Mouse (Mus musculus): ENCODE results near the gene Yipf1. TPM values are rescaled to one million over a fixed set of nuclear protein-coding genes. Genes with fewer than 3 reads are reported as not detected.

Yipf1 gene
- 52.2 and 53.2 TPM in 2 replicates for polyA plus RNA-seq (2015; fragmentation: Nextera tagmentation; extraction: Ambion mirVana)

DNA sequence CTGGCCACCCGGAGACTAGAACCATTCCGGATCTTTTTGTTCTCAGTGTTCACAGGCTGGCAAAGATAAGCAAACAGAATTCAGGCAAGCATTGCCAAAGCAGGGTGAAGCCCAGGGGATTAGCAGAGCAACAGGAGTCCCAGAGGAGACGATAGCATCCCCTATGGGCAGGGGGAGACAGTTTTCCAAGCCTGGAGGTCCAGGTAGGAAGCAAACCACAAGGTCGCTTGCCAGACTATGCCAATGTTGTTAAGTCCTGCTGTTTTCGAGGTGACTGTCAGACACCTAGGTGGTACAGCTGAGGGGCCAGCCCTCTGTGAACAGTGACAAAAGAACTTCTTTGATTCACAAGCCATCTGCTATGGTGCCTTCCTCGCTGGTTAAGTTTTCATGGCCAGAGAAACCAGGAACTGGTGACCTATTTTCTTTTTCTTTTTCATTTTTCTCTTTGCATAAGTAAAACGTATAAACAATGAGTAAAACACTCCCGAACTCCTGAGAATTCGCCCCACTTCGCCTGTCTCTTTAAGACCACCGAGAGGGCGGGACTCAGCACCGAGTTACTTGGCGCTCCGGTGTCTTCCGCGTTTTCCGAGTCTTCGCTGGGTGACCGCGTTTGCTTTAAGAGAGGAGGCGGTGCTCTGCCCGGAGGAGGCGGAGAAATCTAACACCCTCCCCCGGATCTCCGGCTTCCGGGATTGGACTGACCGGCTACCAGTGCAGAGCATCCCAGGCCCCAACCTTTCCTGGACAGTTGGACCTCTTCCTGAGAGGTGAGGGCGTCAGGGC is at the start of gene Yipf1:
Gene Yipf1, plus strand, starts transcription at position 674 of the 789 bp plus-strand sequence.
- peak; percentile 94 for ATAC-seq
- peak within 1 kb of the TSS; percentile 79 for H3K9ac ChIP-seq (ENCODE audit: low read depth, low read length)

DNA sequence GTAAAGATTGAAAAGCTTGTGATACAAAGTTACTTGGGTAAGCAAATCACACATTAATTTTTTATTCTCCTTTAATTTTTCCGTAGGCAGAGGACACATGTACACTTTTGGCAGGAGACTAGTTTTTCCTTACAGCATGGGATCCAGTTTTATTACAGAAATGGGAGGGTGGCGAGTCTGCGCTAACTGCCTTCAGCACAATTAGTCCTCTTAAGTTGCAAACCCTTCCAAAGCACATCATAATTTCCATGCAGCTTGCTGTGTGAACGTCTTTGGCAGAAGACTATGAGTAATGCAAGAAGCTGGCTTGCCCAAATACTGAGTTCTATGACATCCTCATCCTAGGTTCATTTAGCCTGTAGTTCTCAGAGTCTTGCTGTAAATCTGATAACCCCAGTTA is 40.5 kb upstream of the Yipf1 start:
- no peaks in the 10 kb centered on the region for H3K27me3 ChIP-seq (ENCODE audit: control insufficient read depth, insufficient read depth, low read depth, low read length)
- no peak overlapping the region for H3K27ac ChIP-seq (ENCODE audit: low read length)
- no peaks in the 10 kb centered on the region; the same call in 1 of the 2 replicates for H3K36me3 ChIP-seq (ENCODE audit: control insufficient read depth, insufficient read depth, low read length)
- H3K4me3 ChIP-seq (ENCODE audit: low read depth, low read length), result no peak overlapping the region
- WGBS, result 86% methylated on average over 4 of the region's 4 CpGs
- no peak overlapping the region for H3K4me2 ChIP-seq (ENCODE audit: low read length)
- ATAC-seq, result no peak
- H3K9me3 ChIP-seq (replicated peaks; ENCODE audit: control insufficient read depth, low read length, poor library complexity, severe bottlenecking), result no peaks in the 10 kb centered on the region
- no peak overlapping the region for H3K9ac ChIP-seq (ENCODE audit: low read depth, low read length)
- 0 out of 2 replicates have a peak, but pooled peaks cover 6% of the 10 kb centered on the region for H3K4me1 ChIP-seq (ENCODE audit: control insufficient read depth, insufficient read depth, low read length)

More for the DNA sequence above, at the start of gene Yipf1:
- no peaks in the 10 kb centered on the region for H3K27me3 ChIP-seq (ENCODE audit: control insufficient read depth, insufficient read depth, low read depth, low read length)
- H3K36me3 ChIP-seq (ENCODE audit: control insufficient read depth, insufficient read depth, low read length), result no peaks in the 10 kb centered on the region
- peak within 1 kb of the TSS; percentile 45; the same call in 1 of the 2 replicates for H3K27ac ChIP-seq (ENCODE audit: low read length)
- WGBS, result under 1% methylated on average over 29 of the region's 29 CpGs
- peak within 1 kb of the TSS; percentile 64 for H3K4me3 ChIP-seq (ENCODE audit: low read depth, low read length)
- H3K9me3 ChIP-seq (replicated peaks; ENCODE audit: control insufficient read depth, low read length, poor library complexity, severe bottlenecking), result no peaks in the 10 kb centered on the region
- H3K4me1 ChIP-seq (ENCODE audit: control insufficient read depth, insufficient read depth, low read length), result peaks cover 10% of the 10 kb centered on the region
- peak within 1 kb of the TSS; percentile 80 for H3K4me2 ChIP-seq (ENCODE audit: low read length)

DNA sequence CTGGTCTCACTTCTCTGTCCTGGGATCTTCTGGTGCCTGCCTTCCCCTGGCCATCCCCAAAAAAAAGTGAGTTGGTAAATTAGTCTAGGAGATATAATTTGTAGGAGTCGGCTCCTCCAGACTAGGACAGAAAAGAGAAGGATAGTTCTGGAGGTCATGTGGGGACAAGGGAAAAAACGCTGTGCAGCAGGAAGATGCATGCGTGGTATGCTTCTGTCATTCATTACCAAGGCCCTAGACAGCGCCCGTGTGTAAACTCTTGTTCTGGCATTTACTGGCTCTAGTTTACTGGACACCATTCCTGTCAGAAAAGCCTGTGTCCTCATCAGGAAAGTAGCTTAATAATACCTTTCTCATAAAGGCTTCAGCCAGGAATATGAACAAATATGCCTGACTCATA is 39.7 kb upstream of the Yipf1 start:
- no peak overlapping the region for H3K4me2 ChIP-seq (ENCODE audit: low read length)
- ATAC-seq, result no peak
- no peak overlapping the region for H3K4me3 ChIP-seq (ENCODE audit: low read depth, low read length)
- 0 out of 2 replicates have a peak, but pooled peaks cover 7% of the 10 kb centered on the region for H3K4me1 ChIP-seq (ENCODE audit: control insufficient read depth, insufficient read depth, low read length)
- 89% methylated on average over 5 of the region's 5 CpGs for WGBS
- H3K27ac ChIP-seq (ENCODE audit: low read length), result no peak overlapping the region
- H3K9ac ChIP-seq (ENCODE audit: low read depth, low read length), result no peak overlapping the region
- H3K27me3 ChIP-seq (ENCODE audit: control insufficient read depth, insufficient read depth, low read depth, low read length), result no peaks in the 10 kb centered on the region
- no peaks in the 10 kb centered on the region for H3K9me3 ChIP-seq (replicated peaks; ENCODE audit: control insufficient read depth, low read length, poor library complexity, severe bottlenecking)
- H3K36me3 ChIP-seq (ENCODE audit: control insufficient read depth, insufficient read depth, low read length), result no peaks in the 10 kb centered on the region; the same call in 1 of the 2 replicates

DNA sequence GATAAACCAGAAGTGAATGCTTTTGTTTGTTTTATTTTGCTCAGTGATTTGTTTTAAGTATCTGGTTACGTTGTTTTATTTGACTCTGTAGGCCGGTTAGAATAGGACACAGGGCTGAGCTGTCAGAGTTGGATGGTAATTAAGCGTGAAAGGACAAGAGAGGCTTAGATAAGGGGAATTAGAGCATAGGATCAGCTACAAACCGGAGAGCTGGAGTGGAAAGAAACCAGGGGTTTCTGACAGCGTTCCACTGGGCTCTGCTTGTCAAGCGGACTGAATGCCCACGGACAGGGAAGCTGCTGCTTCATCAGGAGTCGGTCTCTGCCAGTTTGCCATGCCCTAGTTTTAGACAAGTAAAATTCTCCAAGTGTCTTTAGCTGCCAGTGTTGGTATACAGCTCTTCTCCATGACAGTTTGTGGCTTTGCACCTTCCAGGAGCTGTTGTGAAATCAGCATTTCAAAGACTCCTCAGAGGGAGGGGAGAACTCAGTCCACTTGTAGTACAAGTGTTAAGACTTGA is 35.9 kb upstream of the Yipf1 start:
- Histone ChIP-seq H3K4me1 (ENCODE audit: control insufficient read depth, insufficient read depth, low read length) (0 out of 2 replicates have a peak, but pooled peaks cover 7% of the 10 kb centered on the region), H3K9me3 (replicated peaks; ENCODE audit: control insufficient read depth, low read length, poor library complexity, severe bottlenecking) (no peaks in the 10 kb centered on the region), H3K4me3 (ENCODE audit: low read depth, low read length) (no peak overlapping the region), H3K36me3 (ENCODE audit: control insufficient read depth, insufficient read depth, low read length) (no peaks in the 10 kb centered on the region), H3K9ac (ENCODE audit: low read depth, low read length) (no peak overlapping the region; the same call in 1 of the 2 replicates), H3K27me3 (ENCODE audit: control insufficient read depth, insufficient read depth, low read depth, low read length) (no peaks in the 10 kb centered on the region), H3K4me2 (ENCODE audit: low read length) (peak overlapping the region; percentile 11; the same call in 1 of the 2 replicates), H3K27ac (ENCODE audit: low read length) (peak overlapping the region; percentile 61)
- WGBS, result 4% methylated on average over 8 of the region's 8 CpGs
- peak; percentile 21; the same call in 1 of the 2 replicates for ATAC-seq

DNA sequence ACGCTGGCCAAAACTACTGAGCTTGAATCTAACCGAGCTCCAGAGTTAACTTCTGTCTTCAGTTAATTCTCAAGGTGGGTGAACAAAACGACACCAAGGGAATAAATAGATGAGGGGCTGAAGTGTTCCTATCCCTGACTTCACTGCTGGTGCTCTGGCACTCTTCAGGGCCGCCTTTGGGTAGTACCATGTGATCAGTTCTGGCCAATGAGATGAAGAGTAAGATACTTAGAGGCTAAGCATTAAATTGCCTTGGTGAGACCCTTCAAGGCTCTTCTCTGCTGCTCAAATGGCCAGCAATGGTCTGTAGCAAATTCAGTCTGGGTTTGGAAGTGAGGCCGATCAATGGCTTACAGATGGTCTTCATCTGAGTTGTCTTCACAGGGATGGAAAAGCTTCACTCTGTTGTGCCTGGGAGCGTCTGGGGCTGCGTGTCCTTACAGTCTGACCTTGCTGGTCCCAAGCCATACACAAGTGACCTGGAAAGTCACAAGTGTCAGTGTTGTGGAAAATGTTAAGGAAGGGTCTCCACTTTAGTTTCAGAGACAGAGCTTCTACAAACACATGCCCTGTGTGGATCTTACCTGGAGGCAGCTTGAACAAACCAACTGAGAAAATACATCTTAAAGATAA is 33.2 kb upstream of the Yipf1 start:
- H3K9ac ChIP-seq (ENCODE audit: low read depth, low read length), result no peak overlapping the region
- WGBS, result 79% methylated on average over 7 of the region's 7 CpGs
- no peaks in the 10 kb centered on the region for H3K9me3 ChIP-seq (replicated peaks; ENCODE audit: control insufficient read depth, low read length, poor library complexity, severe bottlenecking)
- H3K4me3 ChIP-seq (ENCODE audit: low read depth, low read length), result no peak overlapping the region
- H3K4me2 ChIP-seq (ENCODE audit: low read length), result no peak overlapping the region
- H3K36me3 ChIP-seq (ENCODE audit: control insufficient read depth, insufficient read depth, low read length), result no peaks in the 10 kb centered on the region
- no peaks in the 10 kb centered on the region for H3K27me3 ChIP-seq (ENCODE audit: control insufficient read depth, insufficient read depth, low read depth, low read length)
- 0 out of 2 replicates have a peak, but pooled peaks cover 7% of the 10 kb centered on the region for H3K4me1 ChIP-seq (ENCODE audit: control insufficient read depth, insufficient read depth, low read length)
- H3K27ac ChIP-seq (ENCODE audit: low read length), result no peak overlapping the region
- no peak for ATAC-seq

DNA sequence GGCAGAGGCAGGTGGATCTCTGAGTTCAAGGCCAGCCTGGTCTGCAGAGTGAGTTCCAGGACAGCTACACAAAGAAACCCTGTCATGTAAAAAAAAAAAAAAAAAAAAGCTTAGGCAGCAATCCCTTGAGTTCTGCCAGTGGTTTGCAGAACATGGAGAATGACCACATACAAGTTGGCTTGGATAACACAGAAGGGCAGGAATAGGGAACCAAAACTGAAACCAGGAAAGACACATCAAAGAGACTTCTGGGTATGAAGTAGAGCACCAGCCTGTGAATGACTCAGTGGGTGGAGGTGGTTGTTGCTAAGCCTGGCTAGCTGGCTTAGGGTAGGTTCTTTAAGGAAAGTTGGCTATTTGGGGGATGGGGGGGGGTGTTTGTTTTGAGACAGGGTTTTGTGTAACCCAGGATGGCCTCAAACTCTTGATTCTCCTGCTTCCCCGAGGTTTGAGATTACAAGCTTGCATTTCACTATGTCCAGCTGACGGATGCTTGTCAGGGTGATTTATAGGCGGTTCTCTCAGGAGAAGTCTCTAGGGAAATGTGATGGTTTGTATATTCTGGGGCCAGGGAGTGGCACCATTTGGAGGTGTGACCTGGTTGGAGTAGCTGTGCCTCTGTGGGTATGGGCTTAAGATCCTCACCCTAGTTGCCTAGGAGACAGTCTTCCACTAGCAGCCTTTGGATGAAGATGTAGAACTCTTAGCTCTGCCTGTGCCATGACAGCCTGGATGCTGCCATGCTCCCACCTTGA is 28.5 kb upstream of the Yipf1 start:
- no peak for ATAC-seq
- H3K4me1 ChIP-seq (ENCODE audit: control insufficient read depth, insufficient read depth, low read length), result no peaks in the 10 kb centered on the region
- H3K9ac ChIP-seq (ENCODE audit: low read depth, low read length), result no peak overlapping the region
- WGBS, result 84% methylated on average over 3 of the region's 3 CpGs
- no peak overlapping the region for H3K4me3 ChIP-seq (ENCODE audit: low read depth, low read length)
- H3K9me3 ChIP-seq (replicated peaks; ENCODE audit: control insufficient read depth, low read length, poor library complexity, severe bottlenecking), result no peaks in the 10 kb centered on the region
- no peak overlapping the region for H3K4me2 ChIP-seq (ENCODE audit: low read length)
- H3K27ac ChIP-seq (ENCODE audit: low read length), result no peak overlapping the region
- H3K36me3 ChIP-seq (ENCODE audit: control insufficient read depth, insufficient read depth, low read length), result no peaks in the 10 kb centered on the region
- H3K27me3 ChIP-seq (ENCODE audit: control insufficient read depth, insufficient read depth, low read depth, low read length), result no peaks in the 10 kb centered on the region

DNA sequence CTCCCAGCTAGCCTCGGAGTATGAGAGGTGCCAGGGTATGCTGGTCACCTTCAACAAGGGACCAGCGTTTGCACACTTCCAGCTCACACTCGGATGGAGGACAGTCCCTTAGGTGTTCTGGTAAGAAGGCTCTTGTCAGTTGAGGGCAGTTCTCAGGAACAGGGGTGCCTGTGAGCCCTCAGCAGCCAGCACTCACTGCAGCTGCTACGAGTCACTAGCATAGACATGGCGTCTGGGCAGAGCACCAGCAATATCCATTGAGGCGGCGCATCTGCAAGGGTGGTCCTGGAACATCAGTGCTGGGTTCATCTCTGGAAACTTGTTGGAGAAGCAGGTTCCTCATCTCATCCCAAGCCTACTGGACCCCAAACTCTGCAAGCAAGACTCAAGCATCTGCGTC is 27.8 kb upstream of the Yipf1 start:
- H3K4me2 ChIP-seq (ENCODE audit: low read length), result no peak overlapping the region
- WGBS, result 97% methylated on average over 8 of the region's 8 CpGs
- no peak for ATAC-seq

DNA sequence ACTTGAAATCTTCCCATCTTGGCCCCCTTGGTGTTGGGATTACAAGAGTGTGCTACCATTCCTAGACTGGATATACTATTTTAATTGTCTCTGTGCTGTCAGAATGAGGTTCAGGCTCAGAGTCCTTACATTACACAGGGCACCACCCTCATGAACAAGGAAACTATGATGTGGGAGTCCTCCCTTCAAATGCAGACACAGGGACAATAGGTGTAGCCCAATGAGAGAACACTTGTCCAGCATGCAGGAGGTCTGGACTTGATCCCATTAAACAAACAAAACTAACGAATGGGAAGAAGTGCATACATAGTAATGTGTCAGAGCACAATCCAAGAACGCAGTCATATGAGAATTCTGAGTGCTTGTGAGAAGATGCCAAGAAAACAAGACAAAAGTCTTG is 26.6 kb upstream of the Yipf1 start:
- Histone ChIP-seq H3K4me1 (ENCODE audit: control insufficient read depth, insufficient read depth, low read length) (no peaks in the 10 kb centered on the region; the same call in 1 of the 2 replicates), H3K36me3 (ENCODE audit: control insufficient read depth, insufficient read depth, low read length) (no peaks in the 10 kb centered on the region), H3K27me3 (ENCODE audit: control insufficient read depth, insufficient read depth, low read depth, low read length) (no peaks in the 10 kb centered on the region), H3K4me3 (ENCODE audit: low read depth, low read length) (no peak overlapping the region), H3K27ac (ENCODE audit: low read length) (no peak overlapping the region), H3K9me3 (replicated peaks; ENCODE audit: control insufficient read depth, low read length, poor library complexity, severe bottlenecking) (no peaks in the 10 kb centered on the region), H3K9ac (ENCODE audit: low read depth, low read length) (no peak overlapping the region), H3K4me2 (ENCODE audit: low read length) (no peak overlapping the region)
- no peak for ATAC-seq
- WGBS, result 91% methylated on average over 2 of the region's 2 CpGs

More for the DNA sequence above, 27.8 kb upstream of the Yipf1 start:
- Histone ChIP-seq H3K36me3 (ENCODE audit: control insufficient read depth, insufficient read depth, low read length) (no peaks in the 10 kb centered on the region), H3K27ac (ENCODE audit: low read length) (no peak overlapping the region), H3K9me3 (replicated peaks; ENCODE audit: control insufficient read depth, low read length, poor library complexity, severe bottlenecking) (no peaks in the 10 kb centered on the region), H3K4me1 (ENCODE audit: control insufficient read depth, insufficient read depth, low read length) (no peaks in the 10 kb centered on the region), H3K27me3 (ENCODE audit: control insufficient read depth, insufficient read depth, low read depth, low read length) (no peaks in the 10 kb centered on the region), H3K4me3 (ENCODE audit: low read depth, low read length) (no peak overlapping the region), H3K9ac (ENCODE audit: low read depth, low read length) (no peak overlapping the region)
